Mouse (Mus musculus) forebrain, postnatal 0 days (tissue): ENCODE measurements around the gene Espnl. TPM values are rescaled to one million over a fixed set of nuclear protein-coding genes. Genes with fewer than 3 reads are reported as not detected.
A peak's percentile ranks its signal among the peaks of the same experiment; 100 is the strongest.

ENCODE experiments used
- ATAC-seq: fragments of 200-750 bp; cut with Nextera tagmentation; 2 replicates; pipeline ENCODE4 v1.8.0; 2017; ENCODE audit warnings: mild to moderate bottlenecking, moderate library complexity
- DNase-seq: peaks from one replicate; pipeline ENCODE4 v3.0.0-alpha.2; 2015
- H3K27ac ChIP-seq: fragments of 300-500 bp; sonication (generic); 2 replicates; pipeline ENCODE4 v1.5.1; 2014; ENCODE audit warnings: low read depth, mild to moderate bottlenecking, antibody characterized with exemption, low read length, moderate library complexity, mixed read lengths
- H3K27me3 ChIP-seq: fragments of 300-500 bp; sonication (generic); 2 replicates; pipeline ENCODE4 v1.6.1; 2014; ENCODE audit warnings: mild to moderate bottlenecking, low read length, mixed read lengths; ENCODE audit not compliant: insufficient read depth
- H3K36me3 ChIP-seq: fragments of 300-500 bp; sonication (generic); 2 replicates; pipeline ENCODE4 v1.6.1; 2014; ENCODE audit warnings: mild to moderate bottlenecking, moderate library complexity; ENCODE audit not compliant: insufficient read depth
- H3K4me1 ChIP-seq: fragments of 300-500 bp; sonication (generic); 2 replicates; pipeline ENCODE4 v1.6.1; 2014; ENCODE audit warnings: antibody characterized with exemption; ENCODE audit not compliant: insufficient read depth
- H3K4me2 ChIP-seq: fragments of 300-500 bp; sonication (generic); 2 replicates; pipeline ENCODE4 v1.6.1; 2014; ENCODE audit warnings: low read depth, mild to moderate bottlenecking, moderate library complexity
- H3K4me3 ChIP-seq: fragments of 300-500 bp; sonication (generic); 2 replicates; pipeline ENCODE4 v1.5.1; 2014; ENCODE audit warnings: low read depth, low read length, mixed read lengths
- H3K9ac ChIP-seq: fragments of 300-500 bp; sonication (generic); 2 replicates; pipeline ENCODE4 v1.6.1; 2014; ENCODE audit warnings: mild to moderate bottlenecking
- H3K9me3 ChIP-seq: fragments of 300-500 bp; sonication (generic); 2 replicates; pipeline ENCODE4 v1.6.1; 2016; ENCODE audit warnings: low read length
- CTCF ChIP-seq: sonication (generic); IDR thresholded peaks from 2 replicates; pipeline ENCODE4 v1.5.1; 2016; ENCODE audit warnings: antibody characterized with exemption, control low read depth, low read depth
- WGBS: fragments of 180-500 bp; shearing (Covaris S2); extraction: QIAGEN DNeasy Blood & Tissue Kit; methylation state at CpG from one replicate; pipeline ENCODE4 v1.1.7; 2014; 5-methylcytosine and 5-hydroxymethylcytosine counted together
- polyA plus RNA-seq: library from polyadenylated mRNA; unstranded; fragments of >200 nt; fragmentation: Nextera tagmentation; extraction: Ambion mirVana; gene quantifications from 2 replicates; pipeline ENCODE4 v1.2.1, GENCODE M21; 2015
- total RNA-seq: library from RNA; depleted of rRNA; stranded (reverse); fragments of >200 nt; gene quantifications from 2 replicates; pipeline ENCODE4 v1.2.3, GENCODE M21; 2014

Espnl gene
- total and polyA plus RNA-seq, 2 experiments from 2014 or later = 0.13 to 0.19 TPM

GRCm38 (mm10) chr1:91301206-91301920, 20.5 kb upstream of the Espnl start:
- no peak for TF ChIP-seq CTCF
- H3K27ac ChIP-seq = no peak overlapping the region
- no peak for ATAC-seq

DNA sequence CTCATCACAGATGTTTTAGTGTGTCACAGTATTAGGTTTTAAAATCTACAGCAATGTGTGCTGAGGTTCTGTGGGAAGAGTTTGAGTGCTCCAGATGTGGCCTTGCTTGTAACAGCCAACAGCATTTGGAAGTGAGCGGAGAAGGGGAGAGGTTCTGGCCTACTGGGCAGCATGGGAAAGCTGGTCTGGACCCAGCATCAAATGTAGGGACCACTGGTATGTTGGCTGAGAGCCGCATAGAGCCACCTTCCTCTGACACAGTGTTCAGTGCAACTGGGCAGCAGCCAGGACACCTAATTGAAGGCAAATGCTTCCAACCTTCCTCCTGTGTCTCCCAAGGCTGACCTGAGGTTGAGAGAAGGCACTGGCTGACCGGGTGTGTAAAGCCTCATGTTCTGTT, 19.9 kb upstream of the Espnl start:
- no peak for ATAC-seq
- Histone ChIP-seq H3K36me3 (peaks cover under 1% of the 10 kb centered on the region; the same call in 1 of the 2 replicates), H3K27me3 (no peaks in the 10 kb centered on the region), H3K9ac (no peak overlapping the region), H3K27ac (no peak overlapping the region), H3K4me3 (no peak overlapping the region), H3K4me2 (no peak overlapping the region), H3K9me3 (no peaks in the 10 kb centered on the region), H3K4me1 (no peaks in the 10 kb centered on the region)
- DNase-seq = no peak
- TF ChIP-seq CTCF = no peak
- WGBS = 87% methylated on average over 3 of the region's 3 CpGs

More at GRCm38 (mm10) chr1:91301206-91301920, 20.5 kb upstream of the Espnl start:
- Histone ChIP-seq H3K4me1 (no peaks in the 10 kb centered on the region), H3K4me2 (no peak overlapping the region), H3K36me3 (no peaks in the 10 kb centered on the region), H3K9ac (no peak overlapping the region), H3K27me3 (no peaks in the 10 kb centered on the region), H3K4me3 (no peak overlapping the region), H3K9me3 (no peaks in the 10 kb centered on the region)
- 89% methylated on average over 3 of the region's 3 CpGs for WGBS
- DNase-seq = no peak

GRCm38 (mm10) chr1:91304621-91305020, 17.3 kb upstream of the Espnl start:
- H3K36me3 ChIP-seq = peaks cover 20% of the 10 kb centered on the region
- H3K27ac ChIP-seq = no peak overlapping the region
- ATAC-seq (no peak), DNase-seq (no peak)
- no peak for TF ChIP-seq CTCF
- H3K27me3 ChIP-seq = no peaks in the 10 kb centered on the region
- H3K4me3 ChIP-seq = no peak overlapping the region
- no peaks in the 10 kb centered on the region for H3K9me3 ChIP-seq
- H3K4me1 ChIP-seq = no peaks in the 10 kb centered on the region
- H3K4me2 ChIP-seq = no peak overlapping the region
- WGBS = 92% methylated on average over 4 of the region's 4 CpGs
- H3K9ac ChIP-seq = no peak overlapping the region

GRCm38 (mm10) chr1:91309366-91310085, 12.3 kb upstream of the Espnl start:
- no peak for DNase-seq
- H3K36me3 ChIP-seq = peaks cover 31% of the 10 kb centered on the region
- TF ChIP-seq CTCF = no peak
- no peak overlapping the region for H3K4me2 ChIP-seq
- 92% methylated on average over 13 of the region's 13 CpGs for WGBS
- H3K4me3 ChIP-seq = no peak overlapping the region
- no peak for ATAC-seq
- no peak overlapping the region for H3K27ac ChIP-seq
- no peaks in the 10 kb centered on the region for H3K4me1 ChIP-seq
- H3K9ac ChIP-seq = no peak overlapping the region
- H3K27me3 ChIP-seq = no peaks in the 10 kb centered on the region
- no peaks in the 10 kb centered on the region for H3K9me3 ChIP-seq

GRCm38 (mm10) chr1:91312273-91312672, 9.6 kb upstream of the Espnl start:
- no peak for ATAC-seq
- 89% methylated on average over 4 of the region's 4 CpGs for whole genome bisulfite sequencing
- H3K4me3 ChIP-seq = no peak overlapping the region
- no peaks in the 10 kb centered on the region for H3K4me1 ChIP-seq
- H3K27ac ChIP-seq = no peak overlapping the region
- no peak for DNase-seq
- H3K9me3 ChIP-seq = no peaks in the 10 kb centered on the region
- no peak for TF ChIP-seq CTCF
- H3K36me3 ChIP-seq = peaks cover 28% of the 10 kb centered on the region
- no peak overlapping the region for H3K4me2 ChIP-seq
- H3K9ac ChIP-seq = no peak overlapping the region
- H3K27me3 ChIP-seq = no peaks in the 10 kb centered on the region

DNA sequence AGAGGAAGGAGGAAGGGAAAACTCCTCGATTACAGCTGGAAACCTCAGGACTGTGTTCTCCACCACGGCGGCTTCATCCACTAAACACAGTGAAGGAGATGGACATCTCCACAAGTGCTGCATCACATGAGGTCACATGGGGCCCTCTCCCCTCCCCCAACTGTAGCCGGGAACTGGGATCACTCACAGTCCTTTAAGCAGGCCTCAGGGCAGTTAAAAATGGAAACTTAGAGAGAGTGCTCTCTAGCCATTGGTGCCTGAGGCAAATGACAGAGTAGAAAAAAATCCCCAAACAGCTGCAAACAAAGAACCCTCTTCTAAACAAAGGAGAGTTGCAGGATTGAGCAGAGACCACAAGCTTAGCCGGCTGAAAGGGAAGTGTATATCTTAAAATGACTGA, 8.6 kb upstream of the Espnl start:
- no peaks in the 10 kb centered on the region for H3K4me1 ChIP-seq
- H3K36me3 ChIP-seq = peaks cover 24% of the 10 kb centered on the region
- no peak overlapping the region for H3K4me3 ChIP-seq
- ATAC-seq (0 out of 2 replicates have a peak, but pooled peaks have one; percentile 25), DNase-seq (no peak)
- H3K27me3 ChIP-seq = no peaks in the 10 kb centered on the region
- H3K27ac ChIP-seq = peak overlapping the region; percentile 29; the same call in 1 of the 2 replicates
- H3K4me2 ChIP-seq = no peak overlapping the region
- no peaks in the 10 kb centered on the region for H3K9me3 ChIP-seq
- TF ChIP-seq CTCF = no peak
- no peak overlapping the region for H3K9ac ChIP-seq
- 29% methylated on average over 5 of the region's 5 CpGs for WGBS

GRCm38 (mm10) chr1:91317656-91318055, 4.2 kb upstream of the Espnl start:
- H3K36me3 ChIP-seq = no peaks in the 10 kb centered on the region
- TF ChIP-seq CTCF = no peak
- no peak overlapping the region for H3K27ac ChIP-seq
- no peaks in the 10 kb centered on the region for H3K4me1 ChIP-seq
- no peak overlapping the region for H3K4me3 ChIP-seq
- H3K9me3 ChIP-seq = no peaks in the 10 kb centered on the region
- H3K9ac ChIP-seq = no peak overlapping the region
- 86% methylated on average over 6 of the region's 6 CpGs for WGBS
- no peak overlapping the region for H3K4me2 ChIP-seq
- H3K27me3 ChIP-seq = no peaks in the 10 kb centered on the region
- ATAC-seq (no peak), DNase-seq (no peak)
